Mouse (Mus musculus): ENCODE measurements at regions not wholly inside any gene's neighbourhood (a gene's known extent, or its start where the extent isn't known, plus 50 kb on each side); places are given as distances from the start of the nearest gene placed in this dataset.
A peak's percentile ranks its signal among the peaks of the same experiment; 100 is the strongest.

- WGBS: 95% methylated on average over 4 of the region's 4 CpGs
- H3K4me2 ChIP-seq (replicated peaks): no peak overlapping the region
- no peak for ATAC-seq (ENCODE audit: low FRiP score, low read depth)
- H3K9me3 ChIP-seq: no peaks in the 10 kb centered on the region
- H3K4me1 ChIP-seq: no peaks in the 10 kb centered on the region
- peaks cover 57% of the 10 kb centered on the region for H3K27me3 ChIP-seq (replicated peaks)
- no peak overlapping the region for H3K9ac ChIP-seq
- no peak overlapping the region for H3K4me3 ChIP-seq
- H3K36me3 ChIP-seq: no peaks in the 10 kb centered on the region
- no peak overlapping the region for H3K27ac ChIP-seq
Measured at GRCm38 (mm10) chr16:29706996-29707395, 127.9 kb downstream of the Opa1 start.

GRCm38 (mm10) chr16:29707656-29708055, 128.5 kb downstream of the Opa1 start:
- H3K27ac ChIP-seq: no peak overlapping the region
- no peak for ATAC-seq (ENCODE audit: low FRiP score, low read depth)
- no peaks in the 10 kb centered on the region for H3K36me3 ChIP-seq
- no peak overlapping the region for H3K4me3 ChIP-seq
- WGBS: 91% methylated on average over 11 of the region's 11 CpGs
- no peak overlapping the region for H3K9ac ChIP-seq
- no peak overlapping the region for H3K4me2 ChIP-seq (replicated peaks)
- no peaks in the 10 kb centered on the region for H3K9me3 ChIP-seq
- peaks cover 62% of the 10 kb centered on the region for H3K27me3 ChIP-seq (replicated peaks)
- no peaks in the 10 kb centered on the region for H3K4me1 ChIP-seq

- 85% methylated on average over 4 of the region's 4 CpGs for WGBS
- H3K4me2 ChIP-seq (replicated peaks): no peak overlapping the region
- H3K9ac ChIP-seq: no peak overlapping the region
- no peak overlapping the region for H3K27ac ChIP-seq
- no peaks in the 10 kb centered on the region for H3K9me3 ChIP-seq
- H3K4me3 ChIP-seq: no peak overlapping the region
- peaks cover 65% of the 10 kb centered on the region for H3K27me3 ChIP-seq (replicated peaks)
- no peaks in the 10 kb centered on the region for H3K36me3 ChIP-seq
- no peak for ATAC-seq (ENCODE audit: low FRiP score, low read depth)
- no peaks in the 10 kb centered on the region for H3K4me1 ChIP-seq
Measured at GRCm38 (mm10) chr16:29709072-29709471, 129.9 kb downstream of the Opa1 start.

GRCm38 (mm10) chr16:29711386-29711785, 132.3 kb downstream of the Opa1 start:
- no peak overlapping the region for H3K4me3 ChIP-seq
- no peak overlapping the region for H3K27ac ChIP-seq
- no peak for ATAC-seq (ENCODE audit: low FRiP score, low read depth)
- peaks cover 75% of the 10 kb centered on the region for H3K27me3 ChIP-seq (replicated peaks)
- no peak overlapping the region for H3K4me2 ChIP-seq (replicated peaks)
- no peaks in the 10 kb centered on the region for H3K36me3 ChIP-seq
- no peaks in the 10 kb centered on the region for H3K9me3 ChIP-seq
- no peaks in the 10 kb centered on the region for H3K4me1 ChIP-seq
- no peak overlapping the region for H3K9ac ChIP-seq

- peaks cover 77% of the 10 kb centered on the region for H3K27me3 ChIP-seq (replicated peaks)
- WGBS: 82% methylated on average over 12 of the region's 12 CpGs
- ATAC-seq (ENCODE audit: low FRiP score, low read depth): no peak
Measured at GRCm38 (mm10) chr16:29711912-29712681, 133.0 kb downstream of the Opa1 start.

GRCm38 (mm10) chr16:29714612-29715127, 135.5 kb downstream of the Opa1 start:
- no peak for ATAC-seq (ENCODE audit: low FRiP score, low read depth)
- Histone ChIP-seq H3K27ac (no peak overlapping the region), H3K27me3 (replicated peaks) (peaks cover 81% of the 10 kb centered on the region), H3K36me3 (no peaks in the 10 kb centered on the region), H3K9ac (no peak overlapping the region), H3K4me3 (no peak overlapping the region), H3K9me3 (no peaks in the 10 kb centered on the region), H3K4me1 (peaks cover 12% of the 10 kb centered on the region; the same call in 1 of the 2 replicates), H3K4me2 (replicated peaks) (no peak overlapping the region)
- 75% methylated on average over 10 of the region's 10 CpGs for WGBS

More at GRCm38 (mm10) chr16:29711912-29712681, 133.0 kb downstream of the Opa1 start:
- H3K4me1 ChIP-seq: no peaks in the 10 kb centered on the region
- H3K4me2 ChIP-seq (replicated peaks): no peak overlapping the region
- H3K27ac ChIP-seq: no peak overlapping the region
- H3K9ac ChIP-seq: no peak overlapping the region
- no peaks in the 10 kb centered on the region for H3K9me3 ChIP-seq
- H3K36me3 ChIP-seq: no peaks in the 10 kb centered on the region
- no peak overlapping the region for H3K4me3 ChIP-seq

GRCm38 (mm10) chr16:29718965-29719364, 139.8 kb downstream of the Opa1 start:
- no peak overlapping the region for H3K4me2 ChIP-seq (replicated peaks)
- WGBS: 51% methylated on average over 10 of the region's 10 CpGs
- peaks cover 81% of the 10 kb centered on the region for H3K27me3 ChIP-seq (replicated peaks)
- H3K4me1 ChIP-seq: peaks cover 21% of the 10 kb centered on the region
- H3K27ac ChIP-seq: no peak overlapping the region
- no peaks in the 10 kb centered on the region for H3K9me3 ChIP-seq
- no peak overlapping the region for H3K4me3 ChIP-seq
- no peak overlapping the region for H3K9ac ChIP-seq
- H3K36me3 ChIP-seq: no peaks in the 10 kb centered on the region
- ATAC-seq (ENCODE audit: low FRiP score, low read depth): no peak

- H3K9ac ChIP-seq: no peak overlapping the region
- ATAC-seq (ENCODE audit: low FRiP score, low read depth): peak; percentile 92
Measured at GRCm38 (mm10) chr16:29719571-29720451, 140.7 kb downstream of the Opa1 start.

GRCm38 (mm10) chr16:29725153-29725552, 146.0 kb downstream of the Opa1 start:
- peaks cover 14% of the 10 kb centered on the region for H3K4me1 ChIP-seq
- no peaks in the 10 kb centered on the region for H3K36me3 ChIP-seq
- no peak overlapping the region for H3K4me2 ChIP-seq (replicated peaks)
- H3K9ac ChIP-seq: no peak overlapping the region
- peak; percentile 34; the same call in 1 of the 2 replicates for ATAC-seq (ENCODE audit: low FRiP score, low read depth)
- H3K27ac ChIP-seq: no peak overlapping the region
- 18% methylated on average over 5 of the region's 5 CpGs for WGBS
- peaks cover 94% of the 10 kb centered on the region for H3K27me3 ChIP-seq (replicated peaks)
- H3K9me3 ChIP-seq: no peaks in the 10 kb centered on the region
- no peak overlapping the region for H3K4me3 ChIP-seq

More at GRCm38 (mm10) chr16:29719571-29720451, 140.7 kb downstream of the Opa1 start:
- WGBS: 26% methylated on average over 23 of the region's 23 CpGs
- Histone ChIP-seq H3K9me3 (no peaks in the 10 kb centered on the region), H3K4me2 (replicated peaks) (peak overlapping the region; percentile 28; the same call in 1 of the 2 replicates), H3K4me3 (no peak overlapping the region), H3K27ac (no peak overlapping the region), H3K4me1 (peaks cover 22% of the 10 kb centered on the region), H3K27me3 (replicated peaks) (peaks cover 78% of the 10 kb centered on the region), H3K36me3 (no peaks in the 10 kb centered on the region)

GRCm38 (mm10) chr16:29725563-29725962, 146.4 kb downstream of the Opa1 start:
- ATAC-seq (ENCODE audit: low FRiP score, low read depth): no peak
- Histone ChIP-seq H3K4me3 (no peak overlapping the region), H3K27me3 (replicated peaks) (peaks cover 94% of the 10 kb centered on the region), H3K4me2 (replicated peaks) (no peak overlapping the region), H3K9ac (no peak overlapping the region), H3K9me3 (no peaks in the 10 kb centered on the region), H3K4me1 (peaks cover 10% of the 10 kb centered on the region), H3K27ac (no peak overlapping the region), H3K36me3 (no peaks in the 10 kb centered on the region)
- 54% methylated on average over 4 of the region's 4 CpGs for WGBS

GRCm38 (mm10) chr16:29727397-29727796, 148.3 kb downstream of the Opa1 start:
- 85% methylated on average over 7 of the region's 7 CpGs for WGBS

GRCm38 (mm10) chr16:29728769-29729481, 149.8 kb downstream of the Opa1 start:
- Histone ChIP-seq H3K36me3 (no peaks in the 10 kb centered on the region), H3K9ac (no peak overlapping the region), H3K4me3 (no peak overlapping the region), H3K27me3 (replicated peaks) (peaks cover 94% of the 10 kb centered on the region), H3K4me1 (peaks cover 10% of the 10 kb centered on the region), H3K27ac (no peak overlapping the region), H3K9me3 (no peaks in the 10 kb centered on the region), H3K4me2 (replicated peaks) (no peak overlapping the region)
- 19% methylated on average over 10 of the region's 10 CpGs for whole genome bisulfite sequencing
- peak; percentile 49 for ATAC-seq (ENCODE audit: low FRiP score, low read depth)

More at GRCm38 (mm10) chr16:29727397-29727796, 148.3 kb downstream of the Opa1 start:
- ATAC-seq (ENCODE audit: low FRiP score, low read depth): no peak
- no peak overlapping the region for H3K4me2 ChIP-seq (replicated peaks)
- H3K4me1 ChIP-seq: peaks cover 10% of the 10 kb centered on the region
- no peak overlapping the region for H3K4me3 ChIP-seq
- H3K27ac ChIP-seq: no peak overlapping the region
- H3K9me3 ChIP-seq: no peaks in the 10 kb centered on the region
- H3K27me3 ChIP-seq (replicated peaks): peaks cover 94% of the 10 kb centered on the region
- no peak overlapping the region for H3K9ac ChIP-seq
- no peaks in the 10 kb centered on the region for H3K36me3 ChIP-seq

All from neural tube, embryonic 12.5 days (tissue).